Mouse (Mus musculus): ENCODE results near the gene Fat3.

Gene Fat3

GRCm38 (mm10) chr9:16226545-16226944 is 274.5 kb downstream of the Fat3 start:
- no peak for DNase-seq

- DNase-seq: no peak
These were observed 279.2 kb downstream of the Fat3 start for GRCm38 (mm10) chr9:16221885-16222284.

- peak; percentile 19 for DNase-seq
These were observed 284.9 kb downstream of the Fat3 start for GRCm38 (mm10) chr9:16216235-16216634.

- peak; percentile 66 for DNase-seq
These were observed 286.1 kb downstream of the Fat3 start for GRCm38 (mm10) chr9:16214731-16215681.

GRCm38 (mm10) chr9:16213324-16213723 is 287.8 kb downstream of the Fat3 start:
- no peak for DNase-seq

GRCm38 (mm10) chr9:16212628-16213027 is 288.5 kb downstream of the Fat3 start:
- DNase-seq: no peak

- no peak for DNase-seq
These were observed 288.9 kb downstream of the Fat3 start for GRCm38 (mm10) chr9:16212163-16212562.

GRCm38 (mm10) chr9:16211468-16211867 is 289.6 kb downstream of the Fat3 start:
- no peak for DNase-seq

GRCm38 (mm10) chr9:16202296-16202695 is 298.8 kb downstream of the Fat3 start:
- DNase-seq: no peak

GRCm38 (mm10) chr9:16200948-16201347 is 300.1 kb downstream of the Fat3 start:
- no peak for DNase-seq

GRCm38 (mm10) chr9:16186461-16186860 is 314.6 kb downstream of the Fat3 start:
- DNase-seq: no peak

GRCm38 (mm10) chr9:16169238-16169637 is 331.8 kb downstream of the Fat3 start:
- DNase-seq: no peak

GRCm38 (mm10) chr9:16168051-16168450 is 333.0 kb downstream of the Fat3 start:
- DNase-seq: no peak

- DNase-seq: no peak
These were observed 341.7 kb downstream of the Fat3 start for GRCm38 (mm10) chr9:16159366-16159765.

GRCm38 (mm10) chr9:16153580-16153930 is 347.5 kb downstream of the Fat3 start:
- DNase-seq: peak; percentile 52

GRCm38 (mm10) chr9:16152756-16153579 is 348.1 kb downstream of the Fat3 start:
- DNase-seq: no peak

GRCm38 (mm10) chr9:16150046-16150445 is 351.0 kb downstream of the Fat3 start:
- DNase-seq: no peak

GRCm38 (mm10) chr9:16147735-16148134 is 353.4 kb downstream of the Fat3 start:
- DNase-seq: peak; percentile 63

- no peak for DNase-seq
These were observed 356.4 kb downstream of the Fat3 start for GRCm38 (mm10) chr9:16144684-16145083.

GRCm38 (mm10) chr9:16139300-16139699 is 361.8 kb downstream of the Fat3 start:
- DNase-seq: no peak

GRCm38 (mm10) chr9:16133098-16133497 is 368.0 kb downstream of the Fat3 start:
- no peak for DNase-seq

GRCm38 (mm10) chr9:16132594-16132993 is 368.5 kb downstream of the Fat3 start:
- DNase-seq: no peak

GRCm38 (mm10) chr9:16121756-16122155 is 379.3 kb downstream of the Fat3 start:
- no peak for DNase-seq
